Mouse (Mus musculus) lung, postnatal 0 days (tissue): Measurements from ENCODE around the gene Ttc39b.

Experiments used
- CTCF ChIP-seq: IDR thresholded peaks from 2 replicates; pipeline ENCODE4 v1.5.1; 2016; ENCODE audit warnings: antibody characterized with exemption, mild to moderate bottlenecking
- EP300 ChIP-seq: IDR thresholded peaks from 2 replicates; pipeline ENCODE4 v1.6.1; 2016; ENCODE audit warnings: antibody characterized with exemption, mild to moderate bottlenecking, control low read depth

DNA sequence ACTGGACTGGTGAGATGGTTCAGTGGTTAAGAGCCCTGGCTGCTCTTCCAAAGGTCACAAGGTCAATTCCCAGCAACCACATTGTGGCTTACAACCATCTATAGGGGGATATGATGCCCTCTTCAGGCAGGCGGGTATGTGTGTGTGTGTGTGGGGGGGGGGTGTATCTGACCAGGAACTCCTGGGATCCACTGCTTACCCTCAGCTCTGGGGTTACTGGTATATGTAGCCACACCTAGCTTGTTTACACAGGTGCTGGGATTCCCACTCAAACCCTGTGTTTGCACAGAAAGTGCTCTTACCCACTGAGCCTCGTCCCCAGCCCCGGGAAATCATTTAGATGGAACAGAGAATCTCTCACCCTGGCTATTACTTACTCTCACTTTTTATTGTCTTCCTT lies 13.7 kb upstream of the Ttc39b start:
- no peak for TF ChIP-seq CTCF
- no peak for TF ChIP-seq EP300
